Mouse (Mus musculus) neural tube, embryonic 14.5 days (tissue): ENCODE results near the gene Dusp22. TPM values are rescaled to one million over a fixed set of nuclear protein-coding genes. Genes with fewer than 3 reads are reported as not detected.

ENCODE experiments used
- ATAC-seq: fragments of 200-750 bp; cut with Nextera tagmentation; 2 replicates; pipeline ENCODE4 v1.8.0; 2017; ENCODE audit warnings: low read depth, mild to moderate bottlenecking, moderate TSS enrichment, moderate library complexity
- H3K27ac ChIP-seq: fragments of 300-500 bp; sonication (generic); 2 replicates; pipeline ENCODE4 v1.5.1; 2014; ENCODE audit warnings: low read depth, mild to moderate bottlenecking, control low read depth, low read length, moderate library complexity, mixed read lengths
- H3K27me3 ChIP-seq: fragments of 300-500 bp; sonication (generic); 2 replicates; pipeline ENCODE4 v1.6.1; 2014; ENCODE audit warnings: low read length; ENCODE audit not compliant: control insufficient read depth, insufficient read depth
- H3K36me3 ChIP-seq: fragments of 300-500 bp; sonication (generic); 2 replicates; pipeline ENCODE4 v1.6.1; 2014; ENCODE audit warnings: low read length, mixed read lengths; ENCODE audit not compliant: control insufficient read depth, insufficient read depth
- H3K4me1 ChIP-seq: fragments of 300-500 bp; sonication (generic); 2 replicates; pipeline ENCODE4 v1.6.1; 2014; ENCODE audit warnings: low read length; ENCODE audit not compliant: control insufficient read depth, insufficient read depth
- H3K4me2 ChIP-seq: fragments of 300-500 bp; sonication (generic); 2 replicates; pipeline ENCODE4 v1.6.1; 2014; ENCODE audit warnings: mild to moderate bottlenecking, low read depth, low read length, control low read depth
- H3K4me3 ChIP-seq: fragments of 300-500 bp; sonication (generic); 2 replicates; pipeline ENCODE4 v1.5.1; 2014; ENCODE audit warnings: low read depth, low read length, control low read depth, mixed read lengths
- H3K9ac ChIP-seq: fragments of 300-500 bp; sonication (generic); replicated peaks from 2 replicates; pipeline ENCODE4 v1.6.1; 2014; ENCODE audit warnings: low read depth, mild to moderate bottlenecking, control low read depth, low read length, mixed read lengths
- H3K9me3 ChIP-seq: fragments of 300-500 bp; sonication (generic); 2 replicates; pipeline ENCODE4 v1.6.1; 2016; ENCODE audit warnings: low read length; ENCODE audit not compliant: control insufficient read depth
- WGBS: fragments of 180-500 bp; shearing (Covaris S2); extraction: QIAGEN DNeasy Blood & Tissue Kit; methylation state at CpG from one replicate; pipeline ENCODE4 v1.1.7; 2014; 5-methylcytosine and 5-hydroxymethylcytosine counted together
- polyA plus RNA-seq: library from polyadenylated mRNA; unstranded; fragments of >200 nt; fragmentation: Nextera tagmentation; extraction: Ambion mirVana; gene quantifications from 2 replicates; pipeline ENCODE4 v1.2.1, GENCODE M21; 2014

The Dusp22 gene
- polyA plus RNA-seq, 1 experiment from 2014 or later, result 34.0 TPM

GRCm38 (mm10) chr13:30642053-30642452 is 17.7 kb upstream of the Dusp22 start:
- no peaks in the 10 kb centered on the region for H3K27me3 ChIP-seq
- no peaks in the 10 kb centered on the region for H3K9me3 ChIP-seq
- no peak overlapping the region for H3K4me2 ChIP-seq
- H3K4me1 ChIP-seq, result no peaks in the 10 kb centered on the region
- ATAC-seq, result no peak
- no peak overlapping the region for H3K9ac ChIP-seq
- 83% methylated on average over 4 of the region's 4 CpGs for WGBS
- no peak overlapping the region for H3K4me3 ChIP-seq
- no peaks in the 10 kb centered on the region for H3K36me3 ChIP-seq
- H3K27ac ChIP-seq, result no peak overlapping the region

GRCm38 (mm10) chr13:30648461-30648860 is 11.3 kb upstream of the Dusp22 start:
- no peak for ATAC-seq

GRCm38 (mm10) chr13:30649197-30649596 is 10.6 kb upstream of the Dusp22 start:
- H3K9ac ChIP-seq, result no peak overlapping the region
- no peaks in the 10 kb centered on the region for H3K27me3 ChIP-seq
- H3K4me2 ChIP-seq, result no peak overlapping the region
- 97% methylated on average over 5 of the region's 5 CpGs for WGBS
- H3K27ac ChIP-seq, result no peak overlapping the region
- no peak overlapping the region for H3K4me3 ChIP-seq
- ATAC-seq, result no peak
- no peaks in the 10 kb centered on the region for H3K36me3 ChIP-seq
- H3K4me1 ChIP-seq, result no peaks in the 10 kb centered on the region
- no peaks in the 10 kb centered on the region for H3K9me3 ChIP-seq

More at GRCm38 (mm10) chr13:30648461-30648860, 11.3 kb upstream of the Dusp22 start:
- Histone ChIP-seq H3K9me3 (no peaks in the 10 kb centered on the region), H3K27ac (no peak overlapping the region), H3K4me3 (no peak overlapping the region), H3K36me3 (no peaks in the 10 kb centered on the region), H3K4me1 (no peaks in the 10 kb centered on the region), H3K9ac (no peak overlapping the region), H3K27me3 (no peaks in the 10 kb centered on the region), H3K4me2 (no peak overlapping the region)

- H3K4me3 ChIP-seq, result no peak overlapping the region
- H3K27me3 ChIP-seq, result no peaks in the 10 kb centered on the region
- ATAC-seq, result no peak
- H3K36me3 ChIP-seq, result no peaks in the 10 kb centered on the region
- no peak overlapping the region for H3K9ac ChIP-seq
- H3K27ac ChIP-seq, result no peak overlapping the region
- H3K4me2 ChIP-seq, result no peak overlapping the region
- no peaks in the 10 kb centered on the region for H3K9me3 ChIP-seq
- H3K4me1 ChIP-seq, result no peaks in the 10 kb centered on the region
- 68% methylated on average over 1 of the region's 1 CpGs for WGBS
Observed at GRCm38 (mm10) chr13:30650684-30651083, 9.1 kb upstream of the Dusp22 start.

- WGBS, result 66% methylated on average over 4 of the region's 4 CpGs
- no peaks in the 10 kb centered on the region for H3K36me3 ChIP-seq
- no peaks in the 10 kb centered on the region for H3K4me1 ChIP-seq
- H3K4me2 ChIP-seq, result no peak overlapping the region
- no peak overlapping the region for H3K4me3 ChIP-seq
- no peaks in the 10 kb centered on the region for H3K9me3 ChIP-seq
- H3K9ac ChIP-seq, result no peak overlapping the region
- no peak overlapping the region for H3K27ac ChIP-seq
- H3K27me3 ChIP-seq, result no peaks in the 10 kb centered on the region
- no peak for ATAC-seq
Observed at GRCm38 (mm10) chr13:30653051-30653450, 6.7 kb upstream of the Dusp22 start.

- no peak overlapping the region for H3K4me2 ChIP-seq
- no peaks in the 10 kb centered on the region for H3K27me3 ChIP-seq
- no peak for ATAC-seq
- H3K9me3 ChIP-seq, result no peaks in the 10 kb centered on the region
- no peak overlapping the region for H3K4me3 ChIP-seq
- H3K27ac ChIP-seq, result no peak overlapping the region
- no peak overlapping the region for H3K9ac ChIP-seq
- no peaks in the 10 kb centered on the region for H3K4me1 ChIP-seq
- no peaks in the 10 kb centered on the region for H3K36me3 ChIP-seq
- WGBS, result 77% methylated on average over 5 of the region's 5 CpGs
Observed at GRCm38 (mm10) chr13:30654463-30654862, 5.3 kb upstream of the Dusp22 start.

GRCm38 (mm10) chr13:30656909-30657308 is 2.9 kb upstream of the Dusp22 start:
- Histone ChIP-seq H3K4me1 (0 out of 2 replicates have a peak, but pooled peaks cover 2% of the 10 kb centered on the region), H3K4me2 (no peak overlapping the region), H3K36me3 (no peaks in the 10 kb centered on the region), H3K9me3 (no peaks in the 10 kb centered on the region), H3K27me3 (no peaks in the 10 kb centered on the region; the same call in 1 of the 2 replicates), H3K9ac (no peak overlapping the region), H3K27ac (no peak overlapping the region), H3K4me3 (no peak overlapping the region)
- ATAC-seq, result no peak
- 67% methylated on average over 5 of the region's 5 CpGs for WGBS

GRCm38 (mm10) chr13:30657779-30658178 is 2.0 kb upstream of the Dusp22 start:
- Histone ChIP-seq H3K4me3 (no peak overlapping the region), H3K36me3 (no peaks in the 10 kb centered on the region), H3K4me2 (no peak overlapping the region), H3K9ac (no peak overlapping the region), H3K9me3 (no peaks in the 10 kb centered on the region), H3K27ac (no peak overlapping the region), H3K4me1 (0 out of 2 replicates have a peak, but pooled peaks cover 2% of the 10 kb centered on the region), H3K27me3 (no peaks in the 10 kb centered on the region; the same call in 1 of the 2 replicates)
- no peak for ATAC-seq
- WGBS, result 73% methylated on average over 2 of the region's 2 CpGs

GRCm38 (mm10) chr13:30658201-30658996 is 1.4 kb upstream of the Dusp22 start:
- no peak for ATAC-seq
- Histone ChIP-seq H3K36me3 (no peaks in the 10 kb centered on the region), H3K4me3 (no peak overlapping the region), H3K9me3 (no peaks in the 10 kb centered on the region), H3K27me3 (no peaks in the 10 kb centered on the region; the same call in 1 of the 2 replicates), H3K9ac (no peak overlapping the region), H3K4me1 (0 out of 2 replicates have a peak, but pooled peaks cover 2% of the 10 kb centered on the region), H3K4me2 (no peak overlapping the region), H3K27ac (no peak overlapping the region)
- WGBS, result 91% methylated on average over 2 of the region's 2 CpGs
